Mouse (Mus musculus) hindbrain, embryonic 15.5 days (tissue): ENCODE measurements around the gene Tcf21. TPM values are rescaled to one million over a fixed set of nuclear protein-coding genes. Genes with fewer than 3 reads are reported as not detected.
A peak's percentile ranks its signal among the peaks of the same experiment; 100 is the strongest.

Source experiments
- ATAC-seq: fragments of 200-750 bp; cut with Nextera tagmentation; 2 replicates; pipeline ENCODE4 v1.8.0; 2017; ENCODE audit warnings: low read depth, moderate number of reproducible peaks, moderate TSS enrichment; ENCODE audit not compliant: low FRiP score
- H3K27ac ChIP-seq: fragments of 300-500 bp; sonication (generic); replicated peaks from 2 replicates; pipeline ENCODE4 v1.5.1; 2015; ENCODE audit warnings: mild to moderate bottlenecking, inconsistent platforms
- H3K27me3 ChIP-seq: fragments of 300-500 bp; sonication (generic); 2 replicates; pipeline ENCODE4 v1.6.1; 2015; ENCODE audit warnings: control low read depth, inconsistent platforms
- H3K36me3 ChIP-seq: fragments of 300-500 bp; sonication (generic); 2 replicates; pipeline ENCODE4 v1.6.1; 2015; ENCODE audit warnings: control low read depth, inconsistent platforms
- H3K4me1 ChIP-seq: fragments of 300-500 bp; sonication (generic); replicated peaks from 2 replicates; pipeline ENCODE4 v1.6.1; 2015; ENCODE audit warnings: control low read depth, inconsistent platforms
- H3K4me2 ChIP-seq: fragments of 300-500 bp; sonication (generic); 2 replicates; pipeline ENCODE4 v1.6.1; 2015; ENCODE audit warnings: moderate library complexity, mild to moderate bottlenecking, inconsistent platforms
- H3K4me3 ChIP-seq: fragments of 300-500 bp; sonication (generic); 2 replicates; pipeline ENCODE4 v1.5.1; 2015; ENCODE audit warnings: mild to moderate bottlenecking, inconsistent platforms
- H3K9ac ChIP-seq: fragments of 300-500 bp; sonication (generic); 2 replicates; pipeline ENCODE4 v1.6.1; 2015; ENCODE audit warnings: inconsistent platforms
- H3K9me3 ChIP-seq: fragments of 300-500 bp; sonication (generic); 2 replicates; pipeline ENCODE4 v1.6.1; 2016; ENCODE audit warnings: control low read depth, inconsistent platforms
- WGBS: fragments of 180-500 bp; shearing (Covaris S2); methylation state at CpG from one replicate; pipeline ENCODE4 v1.1.7; 2015; 5-methylcytosine and 5-hydroxymethylcytosine counted together
- polyA plus RNA-seq: library from polyadenylated mRNA; unstranded; fragments of >200 nt; fragmentation: Nextera tagmentation; extraction: Ambion mirVana; gene quantifications from 2 replicates; pipeline ENCODE4 v1.2.1, GENCODE M21; 2015

Tcf21 gene
- polyA plus RNA-seq: 1.6 and 1.7 TPM in 2 replicates

- peaks cover 87% of the 10 kb centered on the region for H3K27me3 ChIP-seq
- H3K4me2 ChIP-seq: no peak within 1 kb of the TSS
- under 1% methylated on average over 20 of the region's 20 CpGs for WGBS
- no peak within 1 kb of the TSS for H3K27ac ChIP-seq
- no peak for ATAC-seq
- no peaks in the 10 kb centered on the region for H3K36me3 ChIP-seq
- no peak within 1 kb of the TSS for H3K4me3 ChIP-seq
- H3K9ac ChIP-seq: no peak within 1 kb of the TSS
- no peaks in the 10 kb centered on the region for H3K4me1 ChIP-seq
- H3K9me3 ChIP-seq: no peaks in the 10 kb centered on the region
These were observed at the start of gene Tcf21 for GRCm38 (mm10) chr10:22819871-22820590. Gene Tcf21 (minus strand): TSS chr10:22820174.

GRCm38 (mm10) chr10:22868386-22868918 lies 48.5 kb upstream of the Tcf21 start:
- H3K27ac ChIP-seq: no peak overlapping the region
- no peaks in the 10 kb centered on the region for H3K27me3 ChIP-seq
- no peak overlapping the region for H3K4me2 ChIP-seq
- no peak overlapping the region for H3K4me3 ChIP-seq
- no peaks in the 10 kb centered on the region for H3K4me1 ChIP-seq
- H3K9me3 ChIP-seq: no peaks in the 10 kb centered on the region
- no peaks in the 10 kb centered on the region for H3K36me3 ChIP-seq
- H3K9ac ChIP-seq: no peak overlapping the region
- ATAC-seq: no peak; the same call in 1 of the 2 replicates
- 26% methylated on average over 8 of the region's 8 CpGs for WGBS

- Histone ChIP-seq H3K36me3 (no peaks in the 10 kb centered on the region), H3K4me3 (no peak overlapping the region), H3K27me3 (no peaks in the 10 kb centered on the region), H3K27ac (no peak overlapping the region), H3K9me3 (no peaks in the 10 kb centered on the region), H3K4me1 (no peaks in the 10 kb centered on the region), H3K4me2 (no peak overlapping the region), H3K9ac (no peak overlapping the region)
- ATAC-seq: no peak
- 93% methylated on average over 2 of the region's 2 CpGs for WGBS
These were observed 47.2 kb upstream of the Tcf21 start for GRCm38 (mm10) chr10:22867210-22867609.

- Histone ChIP-seq H3K9me3 (no peaks in the 10 kb centered on the region), H3K4me2 (no peak overlapping the region), H3K9ac (no peak overlapping the region), H3K27me3 (no peaks in the 10 kb centered on the region), H3K36me3 (no peaks in the 10 kb centered on the region), H3K4me3 (no peak overlapping the region), H3K4me1 (no peaks in the 10 kb centered on the region), H3K27ac (no peak overlapping the region)
- no peak for ATAC-seq
- WGBS: 27% methylated on average over 9 of the region's 9 CpGs
These were observed 38.1 kb upstream of the Tcf21 start for GRCm38 (mm10) chr10:22858111-22858510.

GRCm38 (mm10) chr10:22854330-22854729 lies 34.4 kb upstream of the Tcf21 start:
- no peak for ATAC-seq
- WGBS: 28% methylated on average over 7 of the region's 7 CpGs

GRCm38 (mm10) chr10:22845351-22845750 lies 25.4 kb upstream of the Tcf21 start:
- no peaks in the 10 kb centered on the region for H3K4me1 ChIP-seq
- no peak overlapping the region for H3K9ac ChIP-seq
- ATAC-seq: no peak
- H3K4me3 ChIP-seq: no peak overlapping the region
- H3K27ac ChIP-seq: no peak overlapping the region
- no peak overlapping the region for H3K4me2 ChIP-seq
- WGBS: 5% methylated on average over 3 of the region's 3 CpGs
- no peaks in the 10 kb centered on the region for H3K9me3 ChIP-seq
- no peaks in the 10 kb centered on the region for H3K36me3 ChIP-seq
- H3K27me3 ChIP-seq: peaks cover 55% of the 10 kb centered on the region

More at GRCm38 (mm10) chr10:22854330-22854729, 34.4 kb upstream of the Tcf21 start:
- no peak overlapping the region for H3K4me3 ChIP-seq
- no peaks in the 10 kb centered on the region for H3K27me3 ChIP-seq
- H3K4me2 ChIP-seq: no peak overlapping the region
- no peak overlapping the region for H3K27ac ChIP-seq
- no peaks in the 10 kb centered on the region for H3K9me3 ChIP-seq
- no peaks in the 10 kb centered on the region for H3K36me3 ChIP-seq
- no peak overlapping the region for H3K9ac ChIP-seq
- H3K4me1 ChIP-seq: no peaks in the 10 kb centered on the region

- H3K9me3 ChIP-seq: no peaks in the 10 kb centered on the region
- peaks cover 59% of the 10 kb centered on the region for H3K27me3 ChIP-seq
- H3K27ac ChIP-seq: no peak overlapping the region
- WGBS: 14% methylated on average over 10 of the region's 10 CpGs
- H3K9ac ChIP-seq: no peak overlapping the region
- H3K36me3 ChIP-seq: no peaks in the 10 kb centered on the region
- H3K4me1 ChIP-seq: no peaks in the 10 kb centered on the region
- no peak overlapping the region for H3K4me3 ChIP-seq
- no peak for ATAC-seq
- no peak overlapping the region for H3K4me2 ChIP-seq
These were observed 24.8 kb upstream of the Tcf21 start for GRCm38 (mm10) chr10:22844731-22845130.

- WGBS: under 1% methylated on average over 26 of the region's 26 CpGs
- Histone ChIP-seq H3K9ac (no peak overlapping the region), H3K4me1 (no peaks in the 10 kb centered on the region), H3K27me3 (peaks cover 66% of the 10 kb centered on the region), H3K4me2 (no peak overlapping the region), H3K4me3 (no peak overlapping the region), H3K9me3 (no peaks in the 10 kb centered on the region), H3K27ac (no peak overlapping the region), H3K36me3 (no peaks in the 10 kb centered on the region)
- ATAC-seq: no peak
These were observed 23.7 kb upstream of the Tcf21 start for GRCm38 (mm10) chr10:22843440-22844361.

GRCm38 (mm10) chr10:22842781-22843439 lies 22.9 kb upstream of the Tcf21 start:
- H3K36me3 ChIP-seq: no peaks in the 10 kb centered on the region
- H3K4me1 ChIP-seq: no peaks in the 10 kb centered on the region
- H3K9ac ChIP-seq: no peak overlapping the region
- H3K27me3 ChIP-seq: peaks cover 65% of the 10 kb centered on the region
- H3K9me3 ChIP-seq: no peaks in the 10 kb centered on the region
- WGBS: 5% methylated on average over 17 of the region's 17 CpGs
- H3K4me3 ChIP-seq: no peak overlapping the region
- no peak overlapping the region for H3K4me2 ChIP-seq
- H3K27ac ChIP-seq: no peak overlapping the region
- 0 out of 2 replicates have a peak, but pooled peaks have one; percentile 48 for ATAC-seq

- no peaks in the 10 kb centered on the region for H3K4me1 ChIP-seq
- H3K36me3 ChIP-seq: no peaks in the 10 kb centered on the region
- no peak overlapping the region for H3K4me3 ChIP-seq
- no peaks in the 10 kb centered on the region for H3K9me3 ChIP-seq
- no peak for ATAC-seq
- peaks cover 69% of the 10 kb centered on the region for H3K27me3 ChIP-seq
- whole genome bisulfite sequencing: 4% methylated on average over 4 of the region's 4 CpGs
- no peak overlapping the region for H3K27ac ChIP-seq
- no peak overlapping the region for H3K9ac ChIP-seq
- no peak overlapping the region for H3K4me2 ChIP-seq
These were observed 22.1 kb upstream of the Tcf21 start for GRCm38 (mm10) chr10:22842113-22842512.

GRCm38 (mm10) chr10:22826244-22826643 lies 6.3 kb upstream of the Tcf21 start:
- Histone ChIP-seq H3K9ac (no peak overlapping the region), H3K4me2 (no peak overlapping the region), H3K9me3 (no peaks in the 10 kb centered on the region), H3K27ac (no peak overlapping the region), H3K27me3 (peaks cover 35% of the 10 kb centered on the region), H3K36me3 (no peaks in the 10 kb centered on the region), H3K4me1 (no peaks in the 10 kb centered on the region), H3K4me3 (no peak overlapping the region)
- ATAC-seq: no peak
- 78% methylated on average over 2 of the region's 2 CpGs for WGBS
